Mouse (Mus musculus): Measurements from ENCODE around the gene Tango6. TPM values are rescaled to one million over a fixed set of nuclear protein-coding genes. Genes with fewer than 3 reads are reported as not detected.
"Not testable (repeated sequence)": the region's sequence is repeated elsewhere in the genome, so short reads cannot be mapped to it uniquely, and the experiment has no call there.

Tango6 gene
- total RNA-seq, 2 experiments from 2014 or later = 6.5 to 6.9 TPM

GRCm38 (mm10) chr8:106765570-106765969 lies 82.7 kb downstream of the Tango6 start:
- intact Hi-C loops (cut with DNase I) = no loop called here
- no peak overlapping the region for H3K4me3 ChIP-seq
- H3K27ac ChIP-seq = no peak overlapping the region
- no peak for TF ChIP-seq CTCF (IDR thresholded peaks at IDR 0.05)
- no peak for DNase-seq (ENCODE audit: extremely low spot score in 1 of 2, low spot score in 2 of 2)

GRCm38 (mm10) chr8:106766736-106767135 lies 83.9 kb downstream of the Tango6 start:
- no peak for DNase-seq (ENCODE audit: extremely low spot score in 1 of 2, low spot score in 2 of 2)
- no peak overlapping the region for H3K4me3 ChIP-seq
- intact Hi-C loops (cut with DNase I) = no loop called here
- H3K27ac ChIP-seq = no peak overlapping the region
- TF ChIP-seq CTCF (IDR thresholded peaks at IDR 0.05) = no peak

DNA sequence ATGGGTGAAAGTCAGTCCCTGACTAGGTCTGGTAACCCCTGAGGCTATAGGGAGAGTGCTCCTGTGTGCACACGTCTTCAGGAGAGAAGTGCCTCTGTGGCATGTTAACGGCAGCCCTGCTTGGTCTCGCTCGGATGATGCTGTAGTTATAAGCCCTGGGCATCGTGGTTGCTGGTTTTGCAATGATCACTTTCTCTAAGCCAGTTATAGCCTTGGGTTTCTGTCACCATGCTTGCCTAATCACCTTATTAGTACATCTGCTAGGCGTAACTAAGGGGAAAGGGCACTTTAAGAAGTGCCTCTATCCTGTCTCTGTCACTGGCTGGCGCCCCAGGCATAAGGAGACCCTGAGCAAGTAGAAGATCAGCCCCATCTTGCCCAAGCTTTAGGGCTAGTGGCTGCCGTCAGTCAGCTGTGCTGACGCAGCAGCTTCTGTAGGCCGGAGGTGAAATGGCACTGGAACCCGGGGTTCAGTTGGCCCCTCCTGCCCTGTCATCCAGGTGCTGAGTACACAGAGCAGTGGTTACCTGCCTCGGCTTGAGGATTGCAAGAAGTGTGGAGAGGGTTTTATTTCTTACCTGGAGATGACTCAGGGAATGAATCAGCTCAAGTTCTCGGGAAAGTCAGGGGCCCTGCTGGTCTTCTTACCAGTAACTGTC lies 86.4 kb downstream of the Tango6 start:
- intact Hi-C loops (cut with DNase I) = no loop called here
- H3K27ac ChIP-seq = no peak overlapping the region
- no peak for TF ChIP-seq CTCF (IDR thresholded peaks at IDR 0.05)
- no peak overlapping the region for H3K4me3 ChIP-seq
- DNase-seq (ENCODE audit: extremely low spot score in 1 of 2, low spot score in 2 of 2) = no peak

GRCm38 (mm10) chr8:106770596-106771179 lies 87.8 kb downstream of the Tango6 start:
- peak overlapping the region; percentile 66 for H3K27ac ChIP-seq
- DNase-seq (ENCODE audit: extremely low spot score in 1 of 2, low spot score in 2 of 2) = peak in 1 of 2 experiments; percentile 45
- no peak for TF ChIP-seq CTCF (IDR thresholded peaks at IDR 0.05)
- H3K4me3 ChIP-seq = no peak overlapping the region
- intact Hi-C loops (cut with DNase I) = loop anchor here (2.0 to 5.0 kb wide), 2 partner anchors 68 to 102 kb away; partner anchors contain the start of gene Has3

DNA sequence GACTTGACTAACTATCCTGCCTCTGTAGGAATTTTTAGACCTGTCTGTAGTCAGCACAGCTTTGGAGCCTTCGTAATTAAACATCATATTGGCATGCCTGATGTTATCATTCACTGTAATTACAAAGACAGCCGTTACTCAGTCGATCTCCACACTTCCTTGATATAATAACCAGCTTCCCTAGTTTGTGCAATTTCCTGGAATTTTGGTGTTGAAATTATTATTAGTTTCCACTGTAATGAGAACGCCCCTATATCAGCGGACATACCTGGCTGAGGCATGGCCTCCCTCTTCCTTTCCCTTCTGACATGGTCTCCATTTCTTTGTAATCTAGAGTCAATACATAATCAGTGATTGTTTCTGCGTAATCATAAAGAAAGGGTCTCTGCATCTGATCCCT lies 89.2 kb downstream of the Tango6 start:
- DNase-seq (ENCODE audit: extremely low spot score in 1 of 2, low spot score in 2 of 2) = no peak
- H3K27ac ChIP-seq = no peak overlapping the region
- no peak overlapping the region for H3K4me3 ChIP-seq
- intact Hi-C loops (cut with DNase I) = loop anchor here (5.0 kb wide), 1 partner anchor 100 kb away; the partner anchor contains the start of gene Has3
- TF ChIP-seq CTCF (IDR thresholded peaks at IDR 0.05) = no peak

GRCm38 (mm10) chr8:106772501-106772900 lies 89.6 kb downstream of the Tango6 start:
- DNase-seq (ENCODE audit: extremely low spot score in 1 of 2, low spot score in 2 of 2) = no peak
- intact Hi-C loops (cut with DNase I) = loop anchor here (5.0 kb wide), 1 partner anchor 100 kb away; the partner anchor contains the start of gene Has3
- no peak overlapping the region for H3K4me3 ChIP-seq
- H3K27ac ChIP-seq = no peak overlapping the region
- TF ChIP-seq CTCF (IDR thresholded peaks at IDR 0.05) = no peak

- no peak for DNase-seq (ENCODE audit: extremely low spot score in 1 of 2, low spot score in 2 of 2)
- H3K27ac ChIP-seq = 0 out of 2 replicates have a peak overlapping the region, but pooled peaks have one; percentile 24
These were observed 91.9 kb downstream of the Tango6 start for GRCm38 (mm10) chr8:106774567-106775320.

DNA sequence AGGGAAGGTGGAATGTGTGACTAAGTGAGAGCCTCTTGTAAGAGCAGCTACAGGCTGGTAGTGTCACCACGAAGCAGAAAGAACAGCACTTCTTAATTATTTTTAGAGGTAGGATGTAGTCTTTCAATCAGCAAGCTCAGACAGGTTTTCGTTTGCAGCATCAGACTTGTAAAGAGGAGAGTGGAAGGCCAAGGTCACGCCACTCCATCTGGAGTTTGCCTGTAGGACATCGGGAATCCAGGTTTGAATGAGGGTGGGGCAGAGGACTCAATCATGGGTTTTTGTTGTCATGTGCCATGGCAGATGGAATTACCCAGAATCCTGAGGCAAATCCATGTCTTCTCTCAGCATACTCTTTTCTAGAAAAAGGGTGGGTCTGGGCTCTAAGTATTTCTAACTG lies 106.8 kb downstream of the Tango6 start:
- intact Hi-C loops (cut with DNase I) = no loop called here
- no peak for TF ChIP-seq CTCF (IDR thresholded peaks at IDR 0.05)

More at GRCm38 (mm10) chr8:106774567-106775320, 91.9 kb downstream of the Tango6 start:
- intact Hi-C loops (cut with DNase I) = loop anchor here (5.0 kb wide), 1 partner anchor 98 kb away; the partner anchor contains the start of gene Has3
- no peak overlapping the region for H3K4me3 ChIP-seq
- no peak for TF ChIP-seq CTCF (IDR thresholded peaks at IDR 0.05)

GRCm38 (mm10) chr8:106794820-106795219 lies 112.0 kb downstream of the Tango6 start:
- no peak for TF ChIP-seq CTCF (IDR thresholded peaks at IDR 0.05)
- intact Hi-C loops (cut with DNase I) = no loop called here
- Histone ChIP-seq H3K4me3 (no peak overlapping the region), H3K27ac (no peak overlapping the region)
- DNase-seq (ENCODE audit: extremely low spot score in 1 of 2, low spot score in 2 of 2) = no peak

More for the DNA sequence above, 106.8 kb downstream of the Tango6 start:
- Histone ChIP-seq H3K4me3 (no peak overlapping the region), H3K27ac (no peak overlapping the region)
- no peak for DNase-seq (ENCODE audit: extremely low spot score in 1 of 2, low spot score in 2 of 2)

- no peak for TF ChIP-seq CTCF (IDR thresholded peaks at IDR 0.05)
- DNase-seq (ENCODE audit: extremely low spot score in 1 of 2, low spot score in 2 of 2) = no peak
- H3K27ac ChIP-seq = no peak overlapping the region
- H3K4me3 ChIP-seq = no peak overlapping the region
- intact Hi-C loops (cut with DNase I) = no loop called here
These were observed 117.0 kb downstream of the Tango6 start for GRCm38 (mm10) chr8:106799821-106800220.

GRCm38 (mm10) chr8:106801261-106801660 lies 118.4 kb downstream of the Tango6 start:
- no peak overlapping the region for H3K4me3 ChIP-seq
- DNase-seq (ENCODE audit: extremely low spot score in 1 of 2, low spot score in 2 of 2) = no peak
- intact Hi-C loops (cut with DNase I) = no loop called here
- no peak for TF ChIP-seq CTCF (IDR thresholded peaks at IDR 0.05)
- H3K27ac ChIP-seq = no peak overlapping the region

DNA sequence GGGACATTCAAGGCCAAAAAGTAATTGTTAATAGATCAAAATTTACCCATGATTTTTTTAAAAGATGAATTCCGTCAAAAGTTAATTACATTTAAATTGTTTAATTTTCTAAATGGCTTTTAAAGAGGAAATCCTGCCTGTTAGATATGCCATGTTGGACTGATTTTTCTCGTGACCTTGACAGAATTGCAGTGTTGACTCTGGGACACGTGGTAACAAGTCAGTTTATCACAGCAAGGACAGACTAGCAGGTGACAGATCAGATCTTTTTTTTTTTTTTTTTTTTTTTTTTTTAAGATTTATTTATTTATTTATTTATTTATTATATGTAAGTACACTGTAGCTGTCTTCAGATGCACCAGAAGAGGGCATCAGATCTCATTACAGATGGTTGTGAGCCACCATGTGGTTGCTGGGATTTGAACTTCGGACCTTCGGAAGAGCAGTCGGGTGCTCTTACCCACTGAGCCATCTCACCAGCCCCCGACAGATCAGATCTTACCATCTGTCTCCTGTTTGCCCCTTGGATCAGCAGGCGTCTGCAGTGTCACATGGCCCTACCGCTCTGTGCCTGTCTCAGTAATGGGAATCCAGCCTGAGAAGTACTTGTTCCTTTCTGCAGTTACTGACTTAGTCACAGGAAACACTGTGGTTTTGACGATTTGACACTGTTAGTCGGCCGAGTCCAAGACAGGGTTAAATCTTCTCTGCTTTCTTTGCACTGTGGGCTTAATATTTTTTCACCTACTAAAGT lies 119.7 kb downstream of the Tango6 start:
- H3K27ac ChIP-seq; H3K4me3 ChIP-seq; intact Hi-C loops (cut with DNase I); DNase-seq (ENCODE audit: extremely low spot score in 1 of 2, low spot score in 2 of 2): not testable (repeated sequence)
